Mouse (Mus musculus): ENCODE results near the gene Plppr2.
A peak's percentile ranks its signal among the peaks of the same experiment; 100 is the strongest.

Plppr2 gene

DNA sequence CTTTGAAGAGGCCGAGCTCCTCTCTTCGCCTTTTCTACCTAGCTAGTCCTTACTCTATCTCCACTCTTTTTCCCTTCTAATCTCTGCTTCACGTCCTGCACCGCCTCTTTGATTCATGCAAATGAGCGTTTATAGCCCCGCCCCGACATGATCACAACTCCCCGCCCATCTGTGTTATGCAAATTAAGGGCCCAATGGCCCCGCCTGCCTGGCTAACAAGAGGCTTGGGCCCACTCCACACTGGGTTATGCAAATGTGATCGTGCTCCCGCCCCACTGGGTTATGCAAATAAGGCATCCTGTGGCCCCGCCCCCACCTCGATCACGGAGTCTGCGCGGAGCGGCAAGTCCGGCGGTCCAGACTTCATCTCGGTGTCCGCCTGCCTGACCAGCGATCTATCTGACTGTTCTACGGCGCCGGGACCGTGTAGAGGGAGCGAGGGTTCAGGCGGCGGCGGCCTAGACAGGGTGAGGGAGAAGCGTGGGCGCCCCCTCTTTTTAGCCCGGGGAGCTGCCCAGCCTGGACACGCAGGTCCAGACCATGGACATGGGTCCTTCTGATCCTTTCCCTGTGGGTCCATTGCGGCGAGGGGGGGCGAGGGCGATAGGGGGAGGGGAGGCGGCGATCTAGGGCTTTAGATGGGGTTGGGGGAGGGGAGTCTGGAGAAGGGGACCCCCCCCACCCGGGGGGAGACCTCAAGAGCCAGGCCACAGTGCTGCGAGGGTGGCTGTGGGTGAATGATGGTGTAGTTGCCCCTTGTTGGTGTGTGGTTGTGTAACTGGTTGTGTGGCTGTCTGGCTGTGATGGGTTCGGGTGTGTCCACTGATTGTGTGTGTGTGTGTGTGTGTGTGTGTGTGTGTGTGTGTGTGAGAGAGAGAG, at the start of gene Plppr2:
TSS of gene Plppr2 (plus strand) at position 342 of the 879 bp plus-strand sequence.
- DNase-seq (ENCODE audit: low spot score in 2 of 2), result peak; percentile 98

DNA sequence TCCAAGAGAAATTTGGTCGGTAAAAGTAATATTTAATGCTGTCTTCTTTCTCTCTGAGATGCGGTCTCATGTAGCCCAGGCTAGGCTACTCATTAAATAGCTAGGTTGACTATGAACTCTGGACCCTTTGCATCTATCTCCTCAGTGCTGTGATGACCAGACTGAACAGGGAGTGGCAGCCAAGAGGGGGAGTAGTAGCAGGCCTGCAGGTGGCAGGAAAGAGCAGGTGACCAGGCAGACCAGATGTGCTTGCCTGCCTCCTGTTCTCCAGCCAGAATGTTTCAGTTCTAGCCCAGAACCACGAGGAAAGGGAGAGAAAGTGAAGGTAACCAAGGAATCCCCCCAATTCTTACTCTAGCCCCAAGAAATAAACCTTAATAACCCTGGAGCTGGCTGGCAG, 47.6 kb upstream of the Plppr2 start:
- DNase-seq (ENCODE audit: low spot score in 2 of 2), result no peak

DNA sequence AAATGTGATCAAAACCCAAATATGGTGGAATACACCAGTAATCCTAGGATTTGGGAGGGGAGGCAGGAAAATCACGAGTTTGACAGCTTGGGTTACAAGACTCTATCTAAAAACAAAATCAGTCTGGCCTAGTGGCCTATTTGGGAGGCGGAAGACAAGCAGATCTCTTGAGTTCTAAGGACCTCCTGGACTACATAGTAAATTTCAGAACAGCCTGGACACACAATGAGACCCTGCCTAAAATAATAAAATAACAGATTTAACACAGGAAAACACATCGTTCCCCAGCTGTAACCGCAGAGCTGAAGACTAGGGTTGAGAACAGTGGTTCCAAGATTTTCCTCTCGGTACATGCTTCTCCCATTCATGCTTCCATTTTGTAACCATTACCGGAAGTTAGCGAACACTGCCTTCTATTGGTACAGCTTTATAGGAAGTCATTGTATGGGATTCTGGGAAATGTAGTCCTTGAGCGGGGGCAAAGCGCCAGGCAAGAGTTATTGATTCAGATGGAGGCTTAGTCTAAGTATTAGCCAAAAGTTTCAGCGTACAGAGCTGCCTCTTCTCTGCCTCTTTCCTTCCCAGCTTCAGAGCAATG, 35.5 kb upstream of the Plppr2 start:
- peak; percentile 47 to 64 for DNase-seq (ENCODE audit: low spot score in 2 of 2)

DNA sequence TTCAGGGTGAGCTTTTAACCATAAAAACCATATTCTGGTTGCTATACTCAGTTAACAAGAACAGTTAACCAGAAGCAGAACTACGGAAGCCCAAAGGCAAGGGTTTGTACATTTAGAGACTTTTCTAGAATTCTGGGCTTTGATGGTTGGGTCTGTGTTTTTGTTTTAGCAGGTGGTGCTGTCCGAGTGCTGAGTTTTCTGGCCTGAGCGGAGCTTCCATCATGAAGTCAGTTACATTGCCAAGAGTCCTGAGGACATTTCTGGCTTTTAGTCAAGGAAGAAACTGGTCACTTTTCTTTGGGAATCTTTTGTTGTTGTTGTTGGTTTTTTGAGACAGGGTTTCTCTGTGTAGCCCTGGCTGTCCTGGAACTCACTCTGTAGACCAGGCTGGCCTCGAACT, 32.8 kb upstream of the Plppr2 start:
- DNase-seq (ENCODE audit: low spot score in 2 of 2), result no peak

DNA sequence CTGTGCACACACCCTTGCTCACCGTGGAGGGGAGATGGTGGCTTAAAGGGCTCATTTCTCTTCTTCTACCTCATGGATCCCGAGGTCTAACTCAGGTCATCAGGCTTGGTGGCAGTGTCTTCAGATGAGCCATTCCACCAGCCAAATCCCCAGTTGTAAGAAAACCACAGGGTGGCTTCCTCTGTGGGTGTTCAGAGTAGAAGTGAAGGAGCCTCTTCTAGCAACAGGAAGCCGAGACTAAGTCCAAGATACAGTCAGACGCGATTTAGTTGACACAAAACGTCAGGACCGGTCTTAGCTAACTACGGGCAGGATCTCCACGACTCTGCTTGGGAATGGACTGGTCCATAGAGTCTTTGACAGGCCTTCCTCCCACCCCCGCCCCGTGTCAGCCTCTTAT, 28.6 kb upstream of the Plppr2 start:
- no peak for DNase-seq (ENCODE audit: low spot score in 2 of 2)

DNA sequence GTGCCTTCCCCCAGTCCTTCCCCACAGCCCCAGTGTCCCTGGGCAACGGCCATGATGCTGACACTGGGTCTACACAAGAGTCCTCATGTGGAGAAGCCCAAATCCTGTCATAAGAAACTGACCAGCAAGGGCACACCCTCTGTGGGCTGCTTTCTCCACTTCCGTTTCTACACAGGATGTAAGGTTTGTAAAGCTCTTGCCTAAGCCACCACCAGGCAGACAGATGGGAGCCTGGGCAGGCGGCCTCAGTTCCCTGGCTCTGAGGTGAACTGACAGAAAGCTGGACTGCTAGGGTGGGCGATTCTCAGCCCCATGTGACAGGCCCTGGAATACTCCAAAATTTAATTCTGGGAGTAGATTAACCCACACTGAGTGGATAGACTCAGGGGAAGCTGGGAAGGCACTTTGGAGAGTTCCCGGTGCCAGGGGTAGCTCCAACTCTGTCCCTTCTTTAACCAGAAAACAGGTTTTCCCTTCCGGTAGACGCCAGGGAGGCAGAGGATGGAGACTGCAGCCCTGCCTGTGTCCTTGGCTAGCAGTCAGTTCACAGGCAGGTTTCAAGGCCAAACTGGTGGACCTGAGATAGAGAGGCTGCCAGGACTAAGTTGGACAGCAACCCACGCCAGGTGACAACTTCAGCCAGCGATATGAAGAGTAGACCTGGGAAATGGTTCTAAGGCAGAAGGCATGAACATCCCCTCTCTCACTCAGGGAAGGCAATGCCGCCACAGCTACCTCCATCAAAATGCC, 27.2 kb upstream of the Plppr2 start:
- no peak for DNase-seq (ENCODE audit: low spot score in 2 of 2)

DNA sequence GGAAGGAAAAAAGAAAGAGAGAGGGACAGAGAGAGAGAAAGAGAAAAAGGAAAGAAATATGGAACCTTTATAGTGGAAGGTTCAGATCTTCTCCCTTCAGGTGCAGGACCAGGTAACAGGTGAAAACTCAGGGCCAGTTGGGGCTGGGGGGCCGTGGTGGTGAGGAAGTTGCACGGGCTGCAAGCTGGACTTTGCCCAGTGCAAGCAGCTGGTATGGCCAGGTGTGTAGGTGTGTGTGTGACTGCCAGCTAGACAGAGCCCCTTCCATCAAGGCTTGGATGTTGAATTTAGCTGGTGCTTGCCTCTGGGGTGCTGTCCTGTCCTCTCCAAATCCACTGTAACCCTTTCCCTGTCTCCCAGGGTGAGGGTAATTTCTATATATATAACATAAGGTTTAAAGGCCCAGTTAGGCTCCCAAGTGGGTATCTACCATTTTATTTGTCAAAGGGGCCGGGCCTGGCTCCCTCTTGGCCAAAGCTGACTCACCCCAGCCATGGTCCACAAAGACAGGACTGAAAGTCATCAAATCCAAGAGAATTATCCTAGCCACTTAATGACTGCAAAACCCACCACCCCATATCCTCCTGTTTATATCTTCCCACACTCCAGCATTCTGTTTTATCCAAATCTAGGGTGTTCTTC, 19.9 kb upstream of the Plppr2 start:
- DNase-seq (ENCODE audit: low spot score in 2 of 2), result no peak

DNA sequence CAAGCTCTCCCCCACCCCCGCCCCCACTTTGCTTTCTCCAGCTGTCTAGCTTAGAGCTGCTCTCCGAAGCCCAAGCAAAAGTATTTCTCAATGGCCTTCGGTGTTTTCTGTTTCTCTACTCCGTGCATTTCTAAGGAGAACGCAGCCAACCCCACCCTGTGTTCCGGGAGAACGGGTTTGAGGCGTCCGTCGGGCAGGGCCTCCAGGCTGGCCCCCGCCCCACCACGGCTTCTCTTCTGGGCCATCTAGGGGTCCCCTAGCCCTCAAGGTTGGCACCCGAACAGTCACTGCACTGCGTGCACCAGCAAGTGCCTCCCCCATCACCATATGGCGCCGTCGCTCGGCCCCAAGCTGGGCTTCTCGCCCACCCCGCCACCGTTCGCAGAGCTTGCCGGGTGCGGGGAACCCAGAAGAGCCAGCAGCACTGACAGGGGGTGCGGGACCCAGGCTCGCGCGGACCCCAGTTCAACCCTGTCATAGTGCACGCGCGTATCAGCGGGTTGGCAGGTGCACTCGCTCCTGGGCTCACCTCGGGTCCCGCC, 19.3 kb upstream of the Plppr2 start:
- peak; percentile 73 to 81 for DNase-seq (ENCODE audit: low spot score in 2 of 2)

DNA sequence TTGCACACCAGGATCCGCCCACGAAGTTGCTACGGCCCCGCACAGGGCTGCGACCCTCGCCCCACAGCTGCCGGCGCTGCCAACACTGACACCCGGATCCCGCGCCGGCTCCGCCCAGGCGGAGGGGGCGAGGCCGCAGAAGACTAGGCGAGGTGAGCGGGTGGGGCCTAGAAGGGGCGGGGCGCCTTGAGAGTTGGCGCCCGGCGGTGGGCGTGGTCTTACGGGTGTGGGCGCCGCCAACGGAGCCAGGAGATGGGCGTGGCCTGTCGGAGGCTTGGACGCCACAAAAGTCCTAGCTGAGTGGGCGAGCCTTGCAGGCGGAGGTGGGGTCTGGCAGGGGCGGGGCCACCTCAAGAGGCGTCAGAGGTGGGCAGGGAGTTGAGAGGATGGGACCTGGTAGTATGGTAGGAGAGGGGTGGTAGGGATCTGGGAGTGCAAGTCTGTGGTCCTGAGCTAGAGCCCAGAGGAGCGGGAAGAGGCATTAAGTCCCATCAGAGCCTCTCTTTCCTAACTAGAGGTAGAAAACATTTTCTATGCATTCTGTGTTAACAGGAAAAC, 18.7 kb upstream of the Plppr2 start, which contains the start of gene Rab3d:
TSS of gene Rab3d (minus strand) at position 158 of the 558 bp plus-strand sequence.
- DNase-seq (ENCODE audit: low spot score in 2 of 2), result peak; percentile 88 to 89

DNA sequence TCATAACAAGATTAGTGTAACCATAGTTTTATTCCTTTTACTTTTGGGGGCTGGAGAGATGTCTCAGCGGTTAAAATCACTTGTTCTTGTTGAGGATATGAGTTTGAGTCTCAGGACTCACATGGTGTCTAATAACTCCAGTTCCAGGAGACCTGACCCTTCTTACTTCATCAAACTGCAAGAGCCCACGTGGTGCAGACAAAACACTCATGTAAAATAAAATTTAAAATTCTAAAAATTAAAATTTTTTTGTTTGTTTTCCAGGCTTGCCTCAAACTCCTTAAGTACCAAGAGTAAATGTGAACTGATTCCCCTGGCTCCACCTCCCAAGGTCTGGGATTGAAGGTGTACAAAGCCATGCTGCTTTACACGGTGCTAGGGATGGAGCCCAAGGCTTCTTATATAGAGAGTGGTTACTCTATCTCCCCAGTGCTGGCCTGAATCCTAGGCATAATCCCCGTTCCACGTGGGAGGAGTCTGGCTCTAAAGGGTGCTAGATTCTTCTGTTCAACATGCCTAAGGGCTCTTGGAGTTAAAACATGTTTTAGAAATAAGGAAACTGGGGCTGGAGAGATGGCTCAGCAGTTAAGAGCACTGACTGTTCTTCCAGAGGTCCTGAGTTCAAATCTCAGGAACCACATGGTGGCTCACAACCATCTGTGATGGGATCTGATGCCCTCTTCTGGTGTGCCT, 18.0 kb upstream of the Plppr2 start:
- DNase-seq (ENCODE audit: low spot score in 2 of 2), result no peak

DNA sequence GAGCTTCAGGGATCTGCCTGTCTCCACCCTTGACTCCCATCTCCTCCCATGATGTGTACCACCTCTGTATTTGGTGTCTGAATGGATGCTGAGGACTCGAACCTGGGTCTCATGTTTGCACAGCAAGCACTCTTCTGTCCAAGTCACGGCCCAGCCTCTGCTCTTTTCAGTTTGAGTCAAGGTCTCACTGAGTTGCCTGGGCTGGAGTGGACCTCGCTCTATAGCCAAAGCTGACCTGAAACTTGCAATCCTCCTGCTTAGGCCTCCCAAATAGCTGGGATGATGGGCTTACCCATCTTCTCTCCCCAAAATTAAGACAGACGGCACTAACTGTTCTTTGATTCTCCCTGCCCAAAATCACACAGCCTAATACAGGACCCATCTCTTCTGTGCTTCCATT, 13.8 kb upstream of the Plppr2 start:
- no peak for DNase-seq (ENCODE audit: low spot score in 2 of 2)

DNA sequence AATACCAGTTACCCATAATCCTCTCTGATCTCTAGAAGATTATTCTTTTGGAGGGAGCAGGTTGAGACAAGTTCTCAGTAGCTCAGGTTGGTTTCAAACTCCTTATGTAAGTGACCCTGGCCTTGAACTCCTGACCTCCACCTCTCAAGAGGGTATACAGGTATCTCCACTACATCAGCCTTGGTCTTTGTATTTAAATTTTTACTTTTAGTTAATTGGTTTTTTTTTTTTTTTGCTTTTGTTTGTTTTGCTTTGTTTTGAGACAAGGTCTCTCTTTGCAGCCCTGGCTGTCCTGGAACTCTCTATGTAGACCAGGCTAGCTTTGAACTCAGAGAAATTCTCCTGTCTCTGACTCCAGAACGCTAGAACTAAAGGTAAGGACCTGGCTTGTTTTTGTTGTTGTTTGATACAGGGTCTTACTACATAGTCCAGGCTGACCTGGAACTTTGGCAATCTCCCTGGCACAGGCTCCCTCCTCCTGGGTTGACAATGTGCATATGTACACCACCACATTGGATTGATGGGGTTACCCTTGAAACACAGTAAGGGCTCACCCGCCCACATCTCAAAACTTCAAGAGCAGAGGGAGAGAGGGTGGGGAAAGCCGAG, 13.2 kb upstream of the Plppr2 start:
- no peak for DNase-seq (ENCODE audit: low spot score in 2 of 2)

DNA sequence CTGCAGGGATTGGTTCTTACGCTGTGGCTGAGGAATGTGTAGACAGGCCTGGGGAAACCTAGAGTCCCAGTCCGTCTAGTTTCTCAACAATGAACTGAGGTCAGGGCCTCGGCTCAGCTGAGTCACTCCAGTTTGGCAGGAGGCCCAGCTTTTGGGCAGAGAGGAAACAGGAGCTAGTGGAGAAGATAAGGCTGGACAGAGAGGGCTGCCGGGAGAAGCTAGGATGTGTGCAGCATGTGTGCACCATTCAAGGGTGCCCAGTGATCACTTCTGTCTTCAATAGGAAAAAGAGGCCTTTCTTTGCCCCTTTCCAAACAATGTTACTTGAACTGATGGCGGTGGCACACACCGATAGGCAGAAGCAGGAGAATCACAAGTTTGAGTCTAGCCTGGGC, 12.7 kb upstream of the Plppr2 start:
- no peak for DNase-seq (ENCODE audit: low spot score in 2 of 2)

DNA sequence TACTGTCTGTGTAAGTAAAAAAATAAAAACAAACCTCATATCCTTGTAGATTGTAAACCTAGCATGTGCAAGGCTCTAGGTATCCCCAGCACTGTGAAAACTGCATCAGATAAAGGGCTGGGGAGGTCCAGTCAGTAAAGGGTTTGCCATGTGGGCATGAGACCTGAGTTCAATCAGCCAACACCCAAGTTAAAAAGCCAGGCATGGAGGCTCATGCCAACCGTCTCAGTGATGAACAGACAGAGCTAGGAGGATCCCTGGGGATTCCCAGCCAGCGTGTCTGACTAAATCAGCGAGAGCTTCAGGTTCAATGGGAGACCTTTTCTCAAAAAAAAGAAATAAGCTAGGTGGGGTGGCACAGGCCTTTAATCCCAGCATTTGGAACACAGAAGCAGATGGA, 11.8 kb upstream of the Plppr2 start:
- no peak for DNase-seq (ENCODE audit: low spot score in 2 of 2)

DNA sequence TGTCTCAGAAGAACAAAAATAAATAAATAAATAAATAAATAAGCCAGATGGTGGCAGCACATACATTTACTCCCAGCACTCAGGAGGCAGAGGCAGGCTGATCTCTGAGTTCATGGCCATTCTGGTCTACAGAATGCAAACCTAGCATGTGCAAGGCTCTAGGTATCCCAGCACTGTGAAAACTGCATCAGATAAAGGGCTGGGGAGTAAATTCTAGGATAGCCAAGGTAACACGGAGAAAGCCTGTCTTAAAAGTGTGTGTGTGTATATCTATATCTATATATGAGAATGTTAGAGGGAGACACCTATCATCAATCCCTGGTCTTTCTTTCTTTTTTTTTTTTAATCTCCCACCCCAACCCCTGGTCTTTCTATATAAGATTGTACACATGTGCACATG, 11.3 kb upstream of the Plppr2 start:
- DNase-seq (ENCODE audit: low spot score in 2 of 2), result no peak

DNA sequence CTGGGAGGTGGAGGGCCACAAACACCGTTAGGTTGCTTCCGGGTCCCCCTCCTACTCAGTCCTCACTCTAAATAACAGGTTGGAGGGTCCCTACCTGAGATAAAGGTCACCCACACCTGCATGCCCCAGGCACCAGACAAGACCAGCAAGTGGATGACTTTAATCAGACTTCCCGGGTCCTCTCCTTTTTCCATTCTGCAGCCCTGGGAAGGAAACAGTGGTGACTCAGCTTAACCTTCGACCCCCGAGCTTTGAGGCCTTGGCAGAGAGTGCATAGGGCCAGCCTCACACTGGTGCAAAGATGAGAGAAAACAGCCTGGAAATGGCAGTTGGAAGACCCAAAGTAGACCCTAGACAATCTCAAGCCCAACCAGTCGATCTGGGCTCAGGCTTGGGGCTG, 10.7 kb upstream of the Plppr2 start:
- DNase-seq (ENCODE audit: low spot score in 2 of 2), result no peak

DNA sequence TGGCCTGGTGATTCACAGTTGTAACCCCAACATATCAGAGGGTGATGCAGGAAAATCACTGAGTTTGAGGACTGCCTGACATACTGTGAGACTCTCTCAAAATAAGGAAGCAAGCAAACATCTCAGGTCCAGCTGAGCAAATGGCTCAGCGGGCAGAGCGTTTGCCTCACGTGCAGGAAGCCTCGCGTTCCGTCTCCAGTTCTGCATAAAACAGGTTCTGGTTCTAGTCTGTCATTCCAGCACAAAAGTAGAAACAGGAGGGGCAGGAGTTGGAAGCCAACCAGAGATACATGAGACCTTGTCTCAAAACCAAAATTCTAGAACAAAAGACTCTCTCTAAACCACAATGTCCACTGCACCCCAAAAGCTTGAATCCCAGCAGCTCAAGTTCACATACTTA, 10.0 kb upstream of the Plppr2 start:
- no peak for DNase-seq (ENCODE audit: low spot score in 2 of 2)

DNA sequence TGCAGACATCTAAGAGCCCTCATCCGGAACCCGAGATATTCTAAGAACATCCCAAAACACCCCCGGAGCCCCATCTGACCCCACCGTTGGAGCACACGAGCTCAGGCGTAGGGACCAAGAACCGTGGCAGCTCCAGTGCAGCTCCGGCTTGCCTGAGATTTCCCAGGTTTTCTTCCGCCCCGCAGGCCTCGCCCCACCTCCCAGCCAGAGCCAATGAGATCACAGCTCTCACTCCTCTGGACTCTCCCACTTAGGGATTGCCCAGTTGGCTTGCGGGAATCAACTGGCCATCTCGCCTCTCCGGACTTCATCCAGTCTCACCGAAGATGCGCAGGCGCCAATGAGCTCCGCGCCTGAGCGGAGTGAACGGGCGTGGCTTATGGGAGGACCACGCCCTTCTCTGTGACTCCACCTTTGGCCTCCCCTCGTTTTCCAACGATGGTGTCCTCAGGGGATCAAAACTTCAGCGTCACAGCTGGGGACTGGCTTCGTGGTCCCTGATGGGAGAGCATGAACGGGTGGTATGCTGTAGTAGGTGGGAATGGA, 9.6 kb upstream of the Plppr2 start, which contains the start of the genes Ccdc159 and Tmem205:
TSS of gene Ccdc159 (plus strand) at position 264 of the 546 bp plus-strand sequence.
TSS of gene Tmem205 (minus strand) at position 349 of the 546 bp plus-strand sequence.
- peak; percentile 94 to 96 for DNase-seq (ENCODE audit: low spot score in 2 of 2)

DNA sequence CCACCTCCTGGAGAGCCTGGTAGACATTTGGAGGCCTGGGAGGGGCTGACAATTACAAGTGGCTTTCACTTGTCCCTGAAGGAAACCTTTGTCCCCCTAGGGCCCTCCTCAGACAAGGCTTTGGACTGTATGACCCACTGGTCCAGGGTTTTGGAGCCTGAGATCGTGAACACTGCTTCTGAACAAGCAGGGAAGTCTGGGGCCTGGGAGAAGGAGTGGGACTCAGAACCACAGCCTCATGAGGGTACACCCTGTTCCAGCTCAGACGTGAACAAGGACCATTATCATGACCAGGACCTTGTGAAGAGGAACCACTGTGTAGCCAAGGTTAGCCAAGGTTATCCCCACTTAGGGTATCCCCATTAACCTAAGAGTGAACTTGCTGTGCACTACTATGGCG, 7.6 kb upstream of the Plppr2 start:
- DNase-seq (ENCODE audit: low spot score in 2 of 2), result no peak

DNA sequence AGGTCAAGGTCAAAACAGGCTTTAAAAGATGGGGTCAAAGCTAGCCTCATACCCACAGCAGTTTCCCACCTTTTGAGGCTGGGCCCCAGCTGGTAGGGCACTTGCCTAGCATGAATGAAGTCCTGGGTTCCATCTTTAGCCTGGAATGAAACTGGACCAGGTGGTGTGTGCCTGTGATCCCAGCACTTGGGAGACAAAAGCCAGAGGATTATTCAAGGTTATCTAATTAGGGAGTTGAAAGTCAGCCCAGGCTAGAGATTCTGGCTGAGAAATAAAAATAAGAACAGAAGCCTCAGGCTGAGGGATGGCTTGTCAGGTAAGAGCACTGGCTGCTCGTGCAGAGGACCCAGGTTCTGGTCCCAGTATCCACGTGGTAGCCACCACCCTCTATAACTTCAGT, 4.8 kb upstream of the Plppr2 start:
- DNase-seq (ENCODE audit: low spot score in 2 of 2), result no peak

Measured in right cerebral cortex, postnatal 36 days (tissue).